Mouse (Mus musculus): Measurements from ENCODE around the gene Olfr1130. TPM values are rescaled to one million over a fixed set of nuclear protein-coding genes. Genes with fewer than 3 reads are reported as not detected.

Olfr1130 gene
- not detected for polyA plus RNA-seq (2014; fragmentation: Illumina TruSeq; extraction: RNeasy Lipid Tissue Mini Kit (QIAGEN cat#74804); ENCODE audit: low read depth, low replicate concordance)

GRCm38 (mm10) chr2:87605912-87606311, at the start of gene Olfr1130:
Gene Olfr1130, plus strand, starts transcription at chr2:87606212.

DNA sequence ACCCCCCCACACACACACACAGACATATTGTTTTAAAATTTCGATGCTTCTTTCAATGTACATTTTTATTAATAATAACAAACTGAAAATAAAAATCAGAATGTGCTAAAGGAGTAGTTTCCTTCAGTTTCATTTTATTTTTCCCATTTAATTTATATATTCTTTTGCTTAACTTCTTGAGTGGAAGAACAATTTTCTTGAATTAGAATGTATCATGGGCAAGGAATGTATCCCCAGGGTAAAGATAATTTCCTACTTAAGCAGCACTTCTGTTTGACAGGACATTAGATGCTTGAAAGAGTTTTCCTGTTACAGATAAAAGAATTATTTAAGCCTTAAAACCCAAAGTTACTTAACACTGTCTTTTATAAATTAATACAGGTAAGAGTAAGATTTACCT, 32.4 kb upstream of the Olfr1130 start, which contains the start of gene Olfr1129:
Gene Olfr1129, plus strand, starts transcription at position 301 of the 400 bp plus-strand sequence.

DNA sequence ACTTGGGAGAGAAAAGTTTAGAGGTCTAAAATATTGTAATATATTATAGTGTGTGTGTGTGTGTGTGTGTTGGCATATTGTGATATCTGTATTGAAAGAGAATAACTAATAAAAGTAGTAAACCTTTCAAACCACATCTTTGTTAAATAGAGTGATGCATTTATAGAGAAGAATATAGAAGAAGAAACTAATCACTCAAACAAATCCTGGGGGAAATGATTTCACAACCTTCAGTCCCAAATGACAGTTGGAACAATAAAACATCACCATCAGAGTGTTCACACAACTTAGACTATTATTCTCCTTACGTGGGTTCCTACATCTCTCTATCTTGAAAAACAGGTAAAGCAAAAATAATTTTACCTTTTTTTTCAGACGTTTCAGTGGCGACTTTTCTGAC, 20.8 kb downstream of the Olfr1130 start, which contains the start of gene Olfr1131:
Gene Olfr1131, plus strand, starts transcription at position 301 of the 400 bp plus-strand sequence.

DNA sequence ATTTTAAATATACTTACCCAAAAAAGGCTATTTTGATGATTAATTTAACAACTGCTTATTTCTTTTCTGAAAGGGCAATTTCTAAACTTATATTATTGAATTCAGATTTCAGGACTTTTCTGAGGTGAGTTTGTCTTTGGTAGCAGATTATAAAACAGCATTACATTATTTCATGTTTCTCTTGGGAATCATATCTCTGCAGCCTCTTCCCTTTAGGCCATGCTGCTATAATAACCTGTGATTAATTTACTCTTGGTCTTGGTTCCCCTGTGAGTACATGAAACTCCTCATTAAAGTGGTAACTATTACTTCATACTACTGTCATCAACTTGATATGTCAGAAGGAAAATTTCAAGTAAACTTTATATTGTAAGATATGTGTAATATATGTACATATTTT, 31.4 kb downstream of the Olfr1130 start, which contains the start of gene Olfr1132:
Gene Olfr1132, minus strand, starts transcription at position 101 of the 400 bp plus-strand sequence.

GRCm38 (mm10) chr2:87647274-87647673, 41.3 kb downstream of the Olfr1130 start, which contains the start of gene Olfr1133:
Gene Olfr1133, minus strand, starts transcription at chr2:87647374.

GRCm38 (mm10) chr2:87658360-87658759, 52.3 kb downstream of the Olfr1130 start, which contains the start of gene Olfr1134:
Gene Olfr1134, minus strand, starts transcription at chr2:87658460.

Other genes starting within 250 kb of the Olfr1130 start
- not detected for gene Olfr1121, start 236.3 kb upstream of the Olfr1130 start, polyA plus RNA-seq (2014; fragmentation: Illumina TruSeq; extraction: RNeasy Lipid Tissue Mini Kit (QIAGEN cat#74804); ENCODE audit: low read depth, low replicate concordance)
- gene Olfr1122, start 220.4 kb upstream of the Olfr1130 start, polyA plus RNA-seq (2014; fragmentation: Illumina TruSeq; extraction: RNeasy Lipid Tissue Mini Kit (QIAGEN cat#74804); ENCODE audit: low read depth, low replicate concordance), result not detected
- not detected for gene Olfr1123, start 189.6 kb upstream of the Olfr1130 start, polyA plus RNA-seq (2014; fragmentation: Illumina TruSeq; extraction: RNeasy Lipid Tissue Mini Kit (QIAGEN cat#74804); ENCODE audit: low read depth, low replicate concordance)
- not detected for gene Olfr1124, start 175.9 kb upstream of the Olfr1130 start, polyA plus RNA-seq (2014; fragmentation: Illumina TruSeq; extraction: RNeasy Lipid Tissue Mini Kit (QIAGEN cat#74804); ENCODE audit: low read depth, low replicate concordance)
- gene Olfr1126, start 152.2 kb upstream of the Olfr1130 start, polyA plus RNA-seq (2014; fragmentation: Illumina TruSeq; extraction: RNeasy Lipid Tissue Mini Kit (QIAGEN cat#74804); ENCODE audit: low read depth, low replicate concordance), result not detected
- gene Pramel7, start 109.1 kb upstream of the Olfr1130 start, polyA plus RNA-seq (2014; fragmentation: Illumina TruSeq; extraction: RNeasy Lipid Tissue Mini Kit (QIAGEN cat#74804); ENCODE audit: low read depth, low replicate concordance), result not detected
- gene Pramel6, start 99.6 kb upstream of the Olfr1130 start, polyA plus RNA-seq (2014; fragmentation: Illumina TruSeq; extraction: RNeasy Lipid Tissue Mini Kit (QIAGEN cat#74804); ENCODE audit: low read depth, low replicate concordance), result not detected
- not detected for gene Olfr153, start 74.4 kb upstream of the Olfr1130 start, polyA plus RNA-seq (2014; fragmentation: Illumina TruSeq; extraction: RNeasy Lipid Tissue Mini Kit (QIAGEN cat#74804); ENCODE audit: low read depth, low replicate concordance)
- not detected for gene Olfr1128, start 60.7 kb upstream of the Olfr1130 start, polyA plus RNA-seq (2014; fragmentation: Illumina TruSeq; extraction: RNeasy Lipid Tissue Mini Kit (QIAGEN cat#74804); ENCODE audit: low read depth, low replicate concordance)
- gene Olfr1129, start 32.3 kb upstream of the Olfr1130 start, polyA plus RNA-seq (2014; fragmentation: Illumina TruSeq; extraction: RNeasy Lipid Tissue Mini Kit (QIAGEN cat#74804); ENCODE audit: low read depth, low replicate concordance), result not detected
- gene Olfr1131, start 20.9 kb downstream of the Olfr1130 start, polyA plus RNA-seq (2014; fragmentation: Illumina TruSeq; extraction: RNeasy Lipid Tissue Mini Kit (QIAGEN cat#74804); ENCODE audit: low read depth, low replicate concordance), result not detected
- gene Olfr1132, start 31.3 kb downstream of the Olfr1130 start, polyA plus RNA-seq (2014; fragmentation: Illumina TruSeq; extraction: RNeasy Lipid Tissue Mini Kit (QIAGEN cat#74804); ENCODE audit: low read depth, low replicate concordance), result not detected
- not detected for gene Olfr1133, start 41.2 kb downstream of the Olfr1130 start, polyA plus RNA-seq (2014; fragmentation: Illumina TruSeq; extraction: RNeasy Lipid Tissue Mini Kit (QIAGEN cat#74804); ENCODE audit: low read depth, low replicate concordance)
- gene Olfr1134, start 52.2 kb downstream of the Olfr1130 start, polyA plus RNA-seq (2014; fragmentation: Illumina TruSeq; extraction: RNeasy Lipid Tissue Mini Kit (QIAGEN cat#74804); ENCODE audit: low read depth, low replicate concordance), result not detected
- gene Olfr1135, start 67.5 kb downstream of the Olfr1130 start, polyA plus RNA-seq (2014; fragmentation: Illumina TruSeq; extraction: RNeasy Lipid Tissue Mini Kit (QIAGEN cat#74804); ENCODE audit: low read depth, low replicate concordance), result not detected
- not detected for gene Olfr1136, start 87.7 kb downstream of the Olfr1130 start, polyA plus RNA-seq (2014; fragmentation: Illumina TruSeq; extraction: RNeasy Lipid Tissue Mini Kit (QIAGEN cat#74804); ENCODE audit: low read depth, low replicate concordance)
- not detected for gene Olfr1137, start 107.0 kb downstream of the Olfr1130 start, polyA plus RNA-seq (2014; fragmentation: Illumina TruSeq; extraction: RNeasy Lipid Tissue Mini Kit (QIAGEN cat#74804); ENCODE audit: low read depth, low replicate concordance)
- gene Olfr1138, start 133.8 kb downstream of the Olfr1130 start, polyA plus RNA-seq (2014; fragmentation: Illumina TruSeq; extraction: RNeasy Lipid Tissue Mini Kit (QIAGEN cat#74804); ENCODE audit: low read depth, low replicate concordance), result not detected
- not detected for gene Olfr1140, start 137.5 kb downstream of the Olfr1130 start, polyA plus RNA-seq (2014; fragmentation: Illumina TruSeq; extraction: RNeasy Lipid Tissue Mini Kit (QIAGEN cat#74804); ENCODE audit: low read depth, low replicate concordance)
- gene Olfr1141, start 147.8 kb downstream of the Olfr1130 start, polyA plus RNA-seq (2014; fragmentation: Illumina TruSeq; extraction: RNeasy Lipid Tissue Mini Kit (QIAGEN cat#74804); ENCODE audit: low read depth, low replicate concordance), result not detected
- gene Olfr152, start 173.3 kb downstream of the Olfr1130 start, polyA plus RNA-seq (2014; fragmentation: Illumina TruSeq; extraction: RNeasy Lipid Tissue Mini Kit (QIAGEN cat#74804); ENCODE audit: low read depth, low replicate concordance), result not detected
- not detected for gene Olfr1143, start 194.4 kb downstream of the Olfr1130 start, polyA plus RNA-seq (2014; fragmentation: Illumina TruSeq; extraction: RNeasy Lipid Tissue Mini Kit (QIAGEN cat#74804); ENCODE audit: low read depth, low replicate concordance)
- not detected for gene Olfr1145, start 203.6 kb downstream of the Olfr1130 start, polyA plus RNA-seq (2014; fragmentation: Illumina TruSeq; extraction: RNeasy Lipid Tissue Mini Kit (QIAGEN cat#74804); ENCODE audit: low read depth, low replicate concordance)
- gene Olfr1148, start 224.3 kb downstream of the Olfr1130 start, polyA plus RNA-seq (2014; fragmentation: Illumina TruSeq; extraction: RNeasy Lipid Tissue Mini Kit (QIAGEN cat#74804); ENCODE audit: low read depth, low replicate concordance), result not detected
- not detected for gene Olfr1150-ps1, start 237.8 kb downstream of the Olfr1130 start, polyA plus RNA-seq (2014; fragmentation: Illumina TruSeq; extraction: RNeasy Lipid Tissue Mini Kit (QIAGEN cat#74804); ENCODE audit: low read depth, low replicate concordance)
- gene Olfr1151, start 249.7 kb downstream of the Olfr1130 start, polyA plus RNA-seq (2014; fragmentation: Illumina TruSeq; extraction: RNeasy Lipid Tissue Mini Kit (QIAGEN cat#74804); ENCODE audit: low read depth, low replicate concordance), result not detected

Measured in sigmoid colon, adult 10 weeks (tissue).